Mouse (Mus musculus): ENCODE data around the gene Ogdh.

DNA sequence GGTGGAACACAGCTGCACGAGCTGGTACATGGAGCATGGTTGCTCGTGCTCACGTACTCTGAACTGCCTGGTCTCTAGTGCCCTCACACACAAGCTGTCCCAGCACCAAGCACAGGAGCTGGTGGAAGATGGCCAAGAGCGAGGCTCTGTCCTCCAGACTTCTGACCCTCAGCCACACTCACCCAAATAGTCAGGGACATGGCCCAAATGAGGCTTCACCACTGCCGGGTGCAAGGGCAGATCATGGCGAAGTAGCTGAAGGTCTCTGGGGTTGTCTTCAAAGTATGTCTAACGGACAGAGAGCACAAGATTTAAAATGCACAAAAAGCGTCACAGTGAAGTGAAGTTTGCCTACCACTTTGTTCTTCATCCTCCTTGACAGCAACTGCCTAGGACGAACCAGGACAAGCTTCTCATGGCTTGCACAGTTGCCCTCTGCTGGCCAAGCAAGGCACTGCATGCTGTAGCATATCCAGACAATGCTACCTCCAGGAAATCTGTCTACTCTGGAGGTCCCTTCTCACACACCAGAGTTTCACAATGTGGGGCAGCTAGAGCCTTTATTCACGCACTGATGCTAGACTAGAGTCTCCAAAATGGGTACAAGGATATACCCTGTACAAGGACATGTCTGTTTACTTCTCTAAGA is 29.9 kb upstream of the Ogdh start:
- TF ChIP-seq CTCF (IDR thresholded peaks at IDR 0.05; ENCODE audit: extremely low read depth, insufficient read length, insufficient replicate concordance, low read depth, low read length) (peak; percentile 94; the same call in 1 of the 2 replicates), POLR2A (IDR thresholded peaks at IDR 0.05; ENCODE audit: low read depth, low read length) (no peak)
